Mouse (Mus musculus): ENCODE measurements at regions not wholly inside any gene's neighbourhood (a gene's known extent, or its start where the extent isn't known, plus 50 kb on each side); places are given as distances from the start of the nearest gene placed in this dataset.
A peak's percentile ranks its signal among the peaks of the same experiment; 100 is the strongest.

- Histone ChIP-seq H3K9me3 (replicated peaks; ENCODE audit: control insufficient read depth, low read length) (no peaks in the 10 kb centered on the region), H3K36me3 (replicated peaks; ENCODE audit: control insufficient read depth, insufficient read depth, low read length) (no peaks in the 10 kb centered on the region), H3K9ac (replicated peaks; ENCODE audit: low read depth, low read length) (no peak overlapping the region), H3K4me1 (ENCODE audit: control insufficient read depth, insufficient read depth) (no peaks in the 10 kb centered on the region), H3K27ac (ENCODE audit: low read depth) (no peak overlapping the region), H3K4me3 (ENCODE audit: low read depth, low read length) (no peak overlapping the region), H3K4me2 (ENCODE audit: low read depth, low read length) (no peak overlapping the region), H3K27me3 (ENCODE audit: control insufficient read depth, insufficient read depth, low read length) (no peaks in the 10 kb centered on the region)
- 56% methylated on average over 3 of the region's 3 CpGs for WGBS
- DNase-seq (ENCODE audit: low spot score) (no peak), ATAC-seq (ENCODE audit: insufficient read depth, low read depth) (no peak)
- TF ChIP-seq CTCF (IDR thresholded peaks at IDR 0.05; ENCODE audit: low read depth) (no peak), EP300 (IDR thresholded peaks at IDR 0.05; ENCODE audit: low read depth) (no peak)
Observed at GRCm38 (mm10) chr8:89279844-89280243, 235.9 kb upstream of the Sall1 start.

GRCm38 (mm10) chr8:89279142-89279541 lies 235.2 kb upstream of the Sall1 start:
- no peak overlapping the region for H3K9ac ChIP-seq (replicated peaks; ENCODE audit: low read depth, low read length)
- 71% methylated on average over 6 of the region's 6 CpGs for WGBS
- ATAC-seq (ENCODE audit: insufficient read depth, low read depth) (no peak), DNase-seq (ENCODE audit: low spot score) (no peak)
- H3K4me2 ChIP-seq (ENCODE audit: low read depth, low read length): no peak overlapping the region
- no peaks in the 10 kb centered on the region for H3K36me3 ChIP-seq (replicated peaks; ENCODE audit: control insufficient read depth, insufficient read depth, low read length)
- no peaks in the 10 kb centered on the region for H3K4me1 ChIP-seq (ENCODE audit: control insufficient read depth, insufficient read depth)
- no peak overlapping the region for H3K4me3 ChIP-seq (ENCODE audit: low read depth, low read length)
- TF ChIP-seq CTCF (IDR thresholded peaks at IDR 0.05; ENCODE audit: low read depth): no peak
- TF ChIP-seq EP300 (IDR thresholded peaks at IDR 0.05; ENCODE audit: low read depth): no peak
- no peaks in the 10 kb centered on the region for H3K9me3 ChIP-seq (replicated peaks; ENCODE audit: control insufficient read depth, low read length)
- no peaks in the 10 kb centered on the region for H3K27me3 ChIP-seq (ENCODE audit: control insufficient read depth, insufficient read depth, low read length)
- H3K27ac ChIP-seq (ENCODE audit: low read depth): no peak overlapping the region

GRCm38 (mm10) chr8:89273276-89273675 lies 229.3 kb upstream of the Sall1 start:
- Histone ChIP-seq H3K36me3 (replicated peaks; ENCODE audit: control insufficient read depth, insufficient read depth, low read length) (no peaks in the 10 kb centered on the region), H3K9ac (replicated peaks; ENCODE audit: low read depth, low read length) (no peak overlapping the region), H3K4me2 (ENCODE audit: low read depth, low read length) (no peak overlapping the region), H3K4me1 (ENCODE audit: control insufficient read depth, insufficient read depth) (no peaks in the 10 kb centered on the region), H3K4me3 (ENCODE audit: low read depth, low read length) (no peak overlapping the region), H3K27ac (ENCODE audit: low read depth) (no peak overlapping the region), H3K27me3 (ENCODE audit: control insufficient read depth, insufficient read depth, low read length) (peaks cover 32% of the 10 kb centered on the region), H3K9me3 (replicated peaks; ENCODE audit: control insufficient read depth, low read length) (no peaks in the 10 kb centered on the region)
- DNase-seq (ENCODE audit: low spot score) (no peak), ATAC-seq (ENCODE audit: insufficient read depth, low read depth) (no peak)
- 71% methylated on average over 4 of the region's 4 CpGs for WGBS
- no peak for TF ChIP-seq EP300 (IDR thresholded peaks at IDR 0.05; ENCODE audit: low read depth)
- TF ChIP-seq CTCF (IDR thresholded peaks at IDR 0.05; ENCODE audit: low read depth): no peak

- Histone ChIP-seq H3K27ac (ENCODE audit: low read depth) (no peak overlapping the region), H3K4me2 (ENCODE audit: low read depth, low read length) (peak overlapping the region; percentile 69), H3K27me3 (ENCODE audit: control insufficient read depth, insufficient read depth, low read length) (peaks cover 32% of the 10 kb centered on the region), H3K9ac (replicated peaks; ENCODE audit: low read depth, low read length) (no peak overlapping the region), H3K4me1 (ENCODE audit: control insufficient read depth, insufficient read depth) (no peaks in the 10 kb centered on the region), H3K9me3 (replicated peaks; ENCODE audit: control insufficient read depth, low read length) (no peaks in the 10 kb centered on the region), H3K36me3 (replicated peaks; ENCODE audit: control insufficient read depth, insufficient read depth, low read length) (no peaks in the 10 kb centered on the region), H3K4me3 (ENCODE audit: low read depth, low read length) (peak overlapping the region; percentile 47)
- ATAC-seq (ENCODE audit: insufficient read depth, low read depth) (no peak), DNase-seq (ENCODE audit: low spot score) (no peak)
- 1% methylated on average over 28 of the region's 28 CpGs for WGBS
- TF ChIP-seq CTCF (IDR thresholded peaks at IDR 0.05; ENCODE audit: low read depth): no peak
- TF ChIP-seq EP300 (IDR thresholded peaks at IDR 0.05; ENCODE audit: low read depth): no peak
Observed at GRCm38 (mm10) chr8:89272381-89272815, 228.4 kb upstream of the Sall1 start.

GRCm38 (mm10) chr8:89271381-89272355 lies 227.7 kb upstream of the Sall1 start:
- no peak overlapping the region for H3K9ac ChIP-seq (replicated peaks; ENCODE audit: low read depth, low read length)
- no peak overlapping the region for H3K27ac ChIP-seq (ENCODE audit: low read depth)
- 31% methylated on average over 22 of the region's 22 CpGs for WGBS

More at GRCm38 (mm10) chr8:89271381-89272355, 227.7 kb upstream of the Sall1 start:
- ATAC-seq (ENCODE audit: insufficient read depth, low read depth) (no peak), DNase-seq (ENCODE audit: low spot score) (no peak)
- H3K4me2 ChIP-seq (ENCODE audit: low read depth, low read length): peak overlapping the region; percentile 69
- H3K27me3 ChIP-seq (ENCODE audit: control insufficient read depth, insufficient read depth, low read length): peaks cover 32% of the 10 kb centered on the region
- H3K4me3 ChIP-seq (ENCODE audit: low read depth, low read length): peak overlapping the region; percentile 47
- H3K4me1 ChIP-seq (ENCODE audit: control insufficient read depth, insufficient read depth): no peaks in the 10 kb centered on the region
- H3K9me3 ChIP-seq (replicated peaks; ENCODE audit: control insufficient read depth, low read length): no peaks in the 10 kb centered on the region
- H3K36me3 ChIP-seq (replicated peaks; ENCODE audit: control insufficient read depth, insufficient read depth, low read length): no peaks in the 10 kb centered on the region
- TF ChIP-seq CTCF (IDR thresholded peaks at IDR 0.05; ENCODE audit: low read depth): no peak
- no peak for TF ChIP-seq EP300 (IDR thresholded peaks at IDR 0.05; ENCODE audit: low read depth)

Data from heart, postnatal 0 days (tissue).